Mouse (Mus musculus) midbrain, postnatal 0 days (tissue): Measurements from ENCODE around the gene Cenpf. TPM values are rescaled to one million over a fixed set of nuclear protein-coding genes. Genes with fewer than 3 reads are reported as not detected.

Source experiments
- ATAC-seq: fragments of 200-750 bp; cut with Nextera tagmentation; 2 replicates; pipeline ENCODE4 v1.8.0; 2017; ENCODE audit warnings: moderate number of reproducible peaks, mild to moderate bottlenecking, moderate TSS enrichment, moderate library complexity; ENCODE audit not compliant: low FRiP score
- DNase-seq: peaks from one replicate; pipeline ENCODE4 v3.0.0-alpha.2; 2015; ENCODE audit warnings: low spot score
- H3K27ac ChIP-seq: fragments of 300-500 bp; sonication (generic); 2 replicates; pipeline ENCODE4 v1.5.1; 2014; ENCODE audit warnings: low read depth, mild to moderate bottlenecking, low read length, mixed read lengths
- H3K27me3 ChIP-seq: fragments of 300-500 bp; sonication (generic); 2 replicates; pipeline ENCODE4 v1.6.1; 2014; ENCODE audit warnings: low read length, control low read depth, mixed read lengths; ENCODE audit not compliant: insufficient read depth
- H3K36me3 ChIP-seq: fragments of 300-500 bp; sonication (generic); 2 replicates; pipeline ENCODE4 v1.6.1; 2014; ENCODE audit warnings: low read length, control low read depth, mixed read lengths; ENCODE audit not compliant: insufficient read depth
- H3K4me1 ChIP-seq: fragments of 300-500 bp; sonication (generic); 2 replicates; pipeline ENCODE4 v1.6.1; 2014; ENCODE audit warnings: mild to moderate bottlenecking, control low read depth, antibody characterized with exemption, low read length, mixed read lengths; ENCODE audit not compliant: insufficient read depth
- H3K4me2 ChIP-seq: fragments of 300-500 bp; sonication (generic); 2 replicates; pipeline ENCODE4 v1.6.1; 2014; ENCODE audit warnings: low read depth, mild to moderate bottlenecking, low read length, mixed read lengths; ENCODE audit not compliant: poor library complexity, severe bottlenecking
- H3K4me3 ChIP-seq: fragments of 300-500 bp; sonication (generic); 2 replicates; pipeline ENCODE4 v1.5.1; 2014; ENCODE audit warnings: low read depth, mild to moderate bottlenecking, low read length, moderate library complexity
- H3K9ac ChIP-seq: fragments of 300-500 bp; sonication (generic); replicated peaks from 2 replicates; pipeline ENCODE4 v1.6.1; 2014; ENCODE audit warnings: mild to moderate bottlenecking, low read length, moderate library complexity, mixed read lengths; ENCODE audit not compliant: poor library complexity, severe bottlenecking
- H3K9me3 ChIP-seq: fragments of 300-500 bp; sonication (generic); 2 replicates; pipeline ENCODE4 v1.6.1; 2016; ENCODE audit warnings: low read length, control low read depth
- CTCF ChIP-seq: IDR thresholded peaks from 2 replicates; pipeline ENCODE4 v1.5.1; 2016; ENCODE audit warnings: antibody characterized with exemption, mild to moderate bottlenecking
- WGBS: fragments of 180-500 bp; shearing (Covaris S2); extraction: QIAGEN DNeasy Blood & Tissue Kit; methylation state at CpG from one replicate; pipeline ENCODE4 v1.1.7; 2014; 5-methylcytosine and 5-hydroxymethylcytosine counted together
- polyA plus RNA-seq: library from polyadenylated mRNA; unstranded; fragments of >200 nt; fragmentation: Nextera tagmentation; extraction: Ambion mirVana; gene quantifications from 2 replicates; pipeline ENCODE4 v1.2.1, GENCODE M21; 2015
- total RNA-seq: library from RNA; depleted of rRNA; stranded (reverse); fragments of >200 nt; gene quantifications from 2 replicates; pipeline ENCODE4 v1.2.3, GENCODE M21; 2014

The Cenpf gene
- total and polyA plus RNA-seq, 2 experiments from 2014 or later: 3.0 to 6.8 TPM

DNA sequence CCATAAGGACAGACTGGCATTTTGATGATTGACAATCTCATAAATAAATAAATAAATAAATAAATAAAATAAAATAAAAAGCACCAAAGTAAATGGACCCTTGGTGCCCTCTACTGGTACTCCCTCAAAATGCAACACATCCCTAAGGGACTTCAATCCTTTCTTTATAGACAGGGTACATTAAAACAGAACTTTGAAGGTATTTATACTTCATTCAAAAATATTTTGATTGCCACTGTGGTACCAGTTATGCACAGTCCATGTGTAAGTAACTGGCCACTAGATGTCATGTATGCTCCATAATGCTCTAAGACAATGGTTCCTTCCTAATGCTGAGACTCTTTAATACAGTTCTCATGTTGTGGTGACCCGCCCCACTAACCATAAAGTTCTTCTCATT is 12.5 kb downstream of the Cenpf start:
- H3K4me1 ChIP-seq: no peaks in the 10 kb centered on the region
- no peaks in the 10 kb centered on the region for H3K9me3 ChIP-seq
- H3K4me2 ChIP-seq: no peak overlapping the region
- TF ChIP-seq CTCF: peak; percentile 70
- H3K9ac ChIP-seq: no peak overlapping the region
- no peaks in the 10 kb centered on the region for H3K36me3 ChIP-seq
- no peak overlapping the region for H3K4me3 ChIP-seq
- H3K27ac ChIP-seq: no peak overlapping the region
- ATAC-seq (no peak), DNase-seq (peak; percentile 44)
- no peaks in the 10 kb centered on the region for H3K27me3 ChIP-seq
- 93% methylated on average over 1 of the region's 1 CpGs for WGBS

GRCm38 (mm10) chr1:189665966-189666365 is 21.9 kb downstream of the Cenpf start:
- ATAC-seq (no peak), DNase-seq (peak; percentile 17)
- Histone ChIP-seq H3K9me3 (no peaks in the 10 kb centered on the region), H3K4me2 (no peak overlapping the region), H3K36me3 (no peaks in the 10 kb centered on the region), H3K27me3 (no peaks in the 10 kb centered on the region), H3K4me1 (no peaks in the 10 kb centered on the region), H3K9ac (no peak overlapping the region), H3K4me3 (no peak overlapping the region), H3K27ac (no peak overlapping the region)
- no peak for TF ChIP-seq CTCF
- WGBS: 80% methylated on average over 3 of the region's 3 CpGs

DNA sequence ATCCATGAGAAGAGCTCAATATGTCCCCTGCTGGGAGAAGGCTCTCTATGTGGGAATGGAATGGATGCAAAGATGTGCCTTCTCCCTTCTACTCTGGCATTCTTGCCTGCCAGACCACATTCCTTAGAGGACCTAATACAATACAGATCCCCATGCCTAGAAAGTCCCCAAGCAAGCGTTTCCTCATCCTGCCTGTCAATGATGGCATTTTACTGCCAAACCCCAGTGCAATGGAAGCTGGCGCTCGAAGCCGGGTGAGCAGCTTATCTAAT is 23.1 kb downstream of the Cenpf start:
- Histone ChIP-seq H3K4me1 (no peaks in the 10 kb centered on the region), H3K9ac (no peak overlapping the region), H3K4me2 (no peak overlapping the region), H3K36me3 (no peaks in the 10 kb centered on the region), H3K27ac (no peak overlapping the region), H3K9me3 (no peaks in the 10 kb centered on the region), H3K4me3 (no peak overlapping the region), H3K27me3 (no peaks in the 10 kb centered on the region)
- no peak for ATAC-seq
- peak; percentile 28 for DNase-seq
- WGBS: 79% methylated on average over 4 of the region's 4 CpGs
- TF ChIP-seq CTCF: no peak

- Histone ChIP-seq H3K9ac (no peak overlapping the region), H3K36me3 (no peaks in the 10 kb centered on the region), H3K27me3 (no peaks in the 10 kb centered on the region), H3K4me3 (no peak overlapping the region), H3K4me2 (no peak overlapping the region), H3K4me1 (no peaks in the 10 kb centered on the region), H3K9me3 (no peaks in the 10 kb centered on the region), H3K27ac (no peak overlapping the region)
- TF ChIP-seq CTCF: no peak
- 79% methylated on average over 10 of the region's 10 CpGs for WGBS
- ATAC-seq: no peak
- no peak for DNase-seq
These were observed 23.6 kb downstream of the Cenpf start for GRCm38 (mm10) chr1:189664061-189664872.

GRCm38 (mm10) chr1:189663437-189663836 is 24.4 kb downstream of the Cenpf start:
- no peak for TF ChIP-seq CTCF
- DNase-seq: peak; percentile 69
- 90% methylated on average over 1 of the region's 1 CpGs for WGBS
- Histone ChIP-seq H3K9ac (no peak overlapping the region), H3K27me3 (no peaks in the 10 kb centered on the region), H3K4me2 (no peak overlapping the region), H3K4me1 (no peaks in the 10 kb centered on the region), H3K36me3 (no peaks in the 10 kb centered on the region), H3K4me3 (no peak overlapping the region), H3K27ac (no peak overlapping the region), H3K9me3 (no peaks in the 10 kb centered on the region)
- no peak for ATAC-seq

DNA sequence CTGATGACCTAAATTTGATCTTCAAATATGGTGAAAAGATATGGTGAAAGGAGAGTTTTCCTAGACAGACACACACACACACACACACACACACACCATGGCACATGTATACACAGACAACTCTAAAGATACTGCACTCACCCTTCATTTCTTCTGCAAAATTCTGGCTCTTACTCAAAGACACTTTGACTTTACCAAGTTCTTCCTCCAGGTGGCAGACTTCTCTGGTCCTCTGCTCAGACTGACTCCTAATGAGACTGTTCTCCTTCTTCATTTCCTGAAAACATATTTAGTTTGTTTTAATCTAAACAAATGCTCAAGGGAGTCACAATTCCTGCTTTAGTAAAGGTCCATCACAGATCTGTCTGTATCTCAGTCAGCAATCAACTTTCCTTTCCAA is 26.0 kb downstream of the Cenpf start:
- Histone ChIP-seq H3K4me2 (no peak overlapping the region), H3K4me1 (no peaks in the 10 kb centered on the region), H3K9ac (no peak overlapping the region), H3K9me3 (no peaks in the 10 kb centered on the region), H3K27ac (no peak overlapping the region), H3K27me3 (no peaks in the 10 kb centered on the region), H3K4me3 (no peak overlapping the region), H3K36me3 (no peaks in the 10 kb centered on the region)
- TF ChIP-seq CTCF: peak; percentile 80
- DNase-seq (peak; percentile 64), ATAC-seq (no peak)
